Mouse (Mus musculus) kidney, adult 18-20 months (tissue): ENCODE measurements at regions not wholly inside any gene's neighbourhood (a gene's known extent, or its start where the extent isn't known, plus 50 kb on each side); places are given as distances from the start of the nearest gene placed in this dataset.

Source experiments
- DNase-seq: peaks from one replicate; pipeline ENCODE4 v3.0.0; 2021

- DNase-seq: no peak
Observed at GRCm38 (mm10) chr4:54611990-54612980, 332.6 kb upstream of the Zfp462 start.

- peak; percentile 30 for DNase-seq
Observed at GRCm38 (mm10) chr4:54613076-54613475, 331.8 kb upstream of the Zfp462 start.

GRCm38 (mm10) chr4:54613611-54614010, 331.2 kb upstream of the Zfp462 start:
- peak; percentile 51 for DNase-seq

- peak; percentile 50 for DNase-seq
Observed at GRCm38 (mm10) chr4:54615886-54616285, 329.0 kb upstream of the Zfp462 start.

- DNase-seq: no peak
Observed at GRCm38 (mm10) chr4:54624024-54624873, 320.6 kb upstream of the Zfp462 start.

DNA sequence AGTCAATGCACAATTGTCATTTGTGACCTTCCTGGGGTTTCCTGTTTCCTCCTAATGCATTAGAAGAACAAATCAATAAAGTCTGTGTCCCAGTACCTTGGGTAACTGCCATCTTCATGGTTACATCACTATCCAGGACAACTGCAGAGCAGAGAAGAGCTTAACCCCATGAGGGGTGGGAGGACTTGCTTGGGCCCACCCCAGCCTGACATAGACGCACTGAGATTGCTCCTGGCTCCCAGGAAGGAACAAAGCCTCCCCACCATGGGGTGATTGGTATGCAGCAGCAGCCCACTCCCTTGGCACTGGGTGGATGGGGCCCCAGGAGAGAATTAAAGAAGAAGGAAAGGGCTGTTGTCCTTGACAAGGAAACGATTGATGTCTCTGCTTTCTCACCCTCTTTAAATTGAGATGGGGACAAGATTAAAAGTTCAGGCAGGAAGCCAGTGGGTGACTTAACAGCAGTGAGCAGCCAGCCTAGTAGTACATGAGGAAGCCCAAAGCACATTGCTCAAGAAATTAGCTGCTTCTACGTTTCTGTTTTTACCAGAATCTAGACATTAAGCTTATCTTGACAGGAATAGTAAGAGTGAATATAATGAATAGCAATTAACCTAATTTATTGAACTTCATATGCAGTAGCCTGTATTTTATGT, 307.7 kb upstream of the Zfp462 start:
- DNase-seq: no peak

- no peak for DNase-seq
Observed at GRCm38 (mm10) chr4:54646033-54646432, 298.8 kb upstream of the Zfp462 start.

DNA sequence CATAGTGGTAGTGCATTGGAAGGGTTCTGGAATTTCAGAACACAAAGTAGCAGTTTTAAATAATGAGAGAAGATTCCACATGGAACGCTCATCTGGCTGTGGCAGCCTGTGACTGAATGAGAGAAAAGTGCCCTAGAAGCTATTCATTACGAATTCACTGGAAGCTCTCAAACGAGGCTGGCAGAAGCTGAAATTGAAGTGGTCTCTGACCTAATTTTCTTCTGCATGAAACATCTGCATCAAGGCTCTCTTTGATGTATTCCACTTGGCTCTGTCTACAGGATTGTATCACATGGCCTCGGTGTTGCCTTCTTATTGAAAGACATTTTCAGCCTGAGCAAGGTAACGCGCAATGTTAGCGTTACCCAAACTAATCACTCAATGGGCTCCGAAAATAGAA, 298.4 kb upstream of the Zfp462 start:
- no peak for DNase-seq

GRCm38 (mm10) chr4:54648254-54648653, 296.6 kb upstream of the Zfp462 start:
- peak; percentile 7 for DNase-seq

DNA sequence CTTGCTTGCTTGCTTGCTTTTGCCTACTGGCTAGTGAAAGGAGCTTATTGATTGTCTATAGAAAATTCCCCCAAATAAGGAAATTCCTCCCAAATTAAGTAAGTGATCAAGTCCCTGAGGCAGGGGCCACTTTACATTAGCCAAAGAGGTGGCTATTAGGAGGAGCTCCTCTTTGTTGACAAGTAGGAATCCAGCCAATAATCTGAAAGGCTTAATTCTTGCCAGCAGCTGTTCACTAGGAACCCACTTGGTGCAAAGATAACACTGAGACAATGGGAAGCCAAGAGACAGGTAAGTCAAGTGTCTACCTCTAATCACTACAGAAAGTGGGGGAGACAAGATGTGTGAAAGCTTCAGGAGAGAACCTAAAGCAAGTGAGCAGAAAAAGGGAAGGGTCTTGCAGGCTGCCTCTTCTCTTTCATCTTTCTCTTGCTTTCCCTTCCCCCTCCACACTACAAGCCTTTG, 293.2 kb upstream of the Zfp462 start:
- no peak for DNase-seq

DNA sequence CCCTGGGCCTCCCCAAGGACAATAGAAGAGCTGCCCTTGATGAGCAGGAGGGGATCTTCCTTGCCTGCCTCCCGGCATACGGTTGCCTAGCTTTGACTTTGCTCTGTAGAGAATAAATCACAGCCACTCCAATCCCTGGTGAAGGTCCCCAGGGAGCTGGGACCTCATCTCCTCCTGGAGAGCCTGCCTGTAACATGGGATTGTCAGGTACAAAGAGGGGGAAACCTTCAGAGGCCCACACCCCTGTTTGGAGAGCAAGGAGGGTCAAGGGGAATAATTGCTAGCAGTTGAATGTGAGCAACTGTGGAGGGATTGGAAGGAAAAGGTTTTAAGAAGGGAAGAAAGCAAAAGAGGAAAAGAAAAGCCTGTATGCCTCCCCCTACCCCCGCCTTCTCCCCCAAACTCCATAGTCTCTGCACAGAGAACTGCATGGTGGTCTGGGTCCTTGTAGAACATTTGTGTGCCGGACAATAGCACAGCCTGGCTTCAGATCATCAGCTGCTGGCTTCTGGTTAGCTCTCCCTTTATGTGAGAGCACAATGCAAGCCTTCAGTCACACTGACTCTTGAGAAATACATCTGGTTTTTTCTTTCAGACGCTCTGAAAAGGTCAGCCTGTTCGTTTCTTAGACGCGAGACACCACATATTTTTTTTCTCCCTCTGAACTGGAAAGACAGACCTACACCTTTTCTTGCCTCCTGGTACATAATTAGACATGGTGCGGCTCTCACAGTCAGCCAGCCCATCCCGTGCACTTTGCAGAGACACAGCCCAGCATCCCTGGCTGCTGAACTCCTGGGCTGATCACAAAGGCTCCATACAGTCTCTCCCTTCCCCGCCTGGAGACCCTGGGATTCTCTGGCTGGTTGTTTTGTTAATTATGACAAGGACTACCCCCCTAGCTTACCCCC, 292.5 kb upstream of the Zfp462 start:
- DNase-seq: no peak

GRCm38 (mm10) chr4:54653097-54653776, 291.6 kb upstream of the Zfp462 start:
- no peak for DNase-seq
